ENCODE assay signal across 15 mouse cellular contexts in the genomic region with DNA sequence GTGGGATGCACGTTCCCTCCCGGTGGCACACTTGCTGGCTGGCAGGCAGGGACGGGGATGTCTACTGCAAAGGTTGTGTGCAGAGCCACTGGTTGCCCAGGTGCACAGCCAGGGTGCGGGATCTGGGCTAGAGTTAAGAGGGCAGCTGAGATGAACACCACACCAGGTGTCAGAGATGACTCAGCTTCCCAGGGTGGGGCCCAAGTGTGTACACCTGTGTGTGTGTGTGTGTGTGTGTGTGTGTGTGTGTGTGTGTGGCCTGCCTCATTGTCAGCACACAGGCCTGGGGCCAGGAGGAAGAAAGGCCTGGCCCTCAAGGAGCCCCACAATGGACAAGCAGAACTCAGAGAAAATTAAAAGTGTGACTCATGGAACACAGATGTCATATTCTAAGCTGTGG. TPM values are rescaled to one million over a fixed set of nuclear protein-coding genes. Genes with fewer than 3 reads are reported as not detected.
"Had no signal": no experiment of that assay in that cellular context is flagged by ENCODE, and none has a peak within 500 bp of the region (broad histone marks: within the 10 kb centered on the region; RNA-seq: fewer than 3 reads in every experiment).

No protein-coding gene starts in this region.

- ATAC-seq: liver, postnatal 0 days; lung, postnatal 0 days; midbrain, embryonic 15.5 days had no signal

- H3K36me3 ChIP-seq: kidney, embryonic 15.5 days; limb, embryonic 15.5 days; liver, embryonic 13.5 days; midbrain, embryonic 15.5 days; neural tube, embryonic 12.5 days had no signal

- H3K4me1 ChIP-seq: limb, embryonic 15.5 days; midbrain, embryonic 15.5 days had no signal

- H3K27ac ChIP-seq: kidney, embryonic 15.5 days; limb, embryonic 15.5 days; liver, embryonic 13.5 days; midbrain, embryonic 15.5 days; neural tube, embryonic 12.5 days had no signal

- H3K4me3 ChIP-seq: kidney, embryonic 15.5 days; limb, embryonic 15.5 days; liver, embryonic 13.5 days; midbrain, embryonic 15.5 days; neural tube, embryonic 12.5 days had no signal

- H3K9ac ChIP-seq: kidney, embryonic 15.5 days; limb, embryonic 15.5 days; liver, embryonic 13.5 days; liver, postnatal 0 days; midbrain, embryonic 15.5 days; neural tube, embryonic 12.5 days had no signal

- H3K9me3 ChIP-seq: kidney, embryonic 15.5 days; limb, embryonic 15.5 days; liver, embryonic 13.5 days; midbrain, embryonic 15.5 days; neural tube, embryonic 12.5 days had no signal

- H3K4me2 ChIP-seq: kidney, embryonic 15.5 days; limb, embryonic 15.5 days; liver, embryonic 13.5 days; midbrain, embryonic 11.5 days; midbrain, embryonic 15.5 days; neural tube, embryonic 12.5 days had no signal

- H3K27me3 ChIP-seq: kidney, embryonic 15.5 days; limb, embryonic 15.5 days; liver, embryonic 13.5 days; midbrain, embryonic 15.5 days; neural tube, embryonic 12.5 days had no signal

- DNase-seq: kidney, adult 18-20 months; kidney, postnatal 14 days; layer of hippocampus, postnatal 36 days; liver, embryonic 13.5 days; liver, postnatal 0 days; lung, postnatal 36 days; thymus, adult 18-20 months; thymus, postnatal 25 days had no signal

RNA-seq across cellular contexts. Expression of gene March10, which starts 31.9 kb away (rescaled TPM):
- polyA plus RNA-seq: limb, embryonic 11.5 days; limb, embryonic 15.5 days; liver, embryonic 13.5 days; liver, postnatal 0 days; midbrain, embryonic 11.5 days had no signal
